Mouse (Mus musculus) adrenal gland, postnatal 36 days (tissue): ENCODE data around the gene Tspyl4. TPM values are rescaled to one million over a fixed set of nuclear protein-coding genes. Genes with fewer than 3 reads are reported as not detected.

Source experiments
- DNase-seq, 2 experiments: peaks; one replicate each; pipeline ENCODE4 v3.0.0; 2021; ENCODE audit warnings: mixed read lengths in 1 of 2
- total RNA-seq, 2 experiments: library from RNA; stranded (reverse); gene quantifications; 2 replicates each; pipeline ENCODE4 v1.2.3; 2021

The Tspyl4 gene
- total RNA-seq, 2 experiments from 2014 or later: 10.3 to 14.2 TPM

GRCm38 (mm10) chr10:34320809-34321208 lies 23.6 kb downstream of the Tspyl4 start:
- DNase-seq: no peak

GRCm38 (mm10) chr10:34326701-34327100 lies 29.5 kb downstream of the Tspyl4 start:
- no peak for DNase-seq

DNA sequence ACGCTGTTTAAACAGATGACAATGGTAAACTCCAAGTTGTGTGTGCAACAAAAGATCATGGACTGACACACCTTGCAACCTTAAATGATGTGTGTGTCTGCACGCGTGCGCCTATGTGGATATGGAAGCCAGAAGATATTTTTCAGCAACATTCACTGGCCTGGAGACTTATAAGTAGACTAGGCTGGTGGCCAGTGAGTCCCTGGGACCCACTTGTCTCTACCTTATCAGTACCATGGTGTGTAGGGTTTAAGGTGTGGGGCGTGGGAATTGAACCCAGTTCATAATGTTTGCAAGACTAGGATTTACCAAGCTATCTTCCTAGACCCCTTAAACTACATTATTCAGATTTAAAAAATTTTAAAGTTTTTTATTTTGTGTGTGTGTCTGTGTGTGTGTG lies 29.9 kb downstream of the Tspyl4 start:
- no peak for DNase-seq

DNA sequence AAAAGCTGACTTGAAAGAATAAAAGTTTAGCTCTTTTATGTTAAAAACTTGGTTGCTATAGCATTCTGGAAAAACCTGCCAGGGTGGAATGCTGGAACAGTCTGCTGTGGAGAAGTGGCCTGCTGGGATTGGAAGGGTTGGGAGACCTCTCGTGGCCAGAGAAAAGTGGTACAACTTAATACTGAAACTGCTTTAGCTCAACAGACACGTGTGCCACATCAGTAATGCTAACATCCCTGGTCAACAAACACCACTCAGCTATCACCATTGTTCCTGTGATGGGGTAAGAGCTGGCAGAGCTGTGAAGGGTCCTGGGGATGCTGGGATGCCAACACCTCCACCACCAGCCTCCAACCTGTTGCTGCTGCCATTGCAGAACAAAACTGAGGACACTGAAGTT lies 31.1 kb downstream of the Tspyl4 start:
- DNase-seq: peak; percentile 17 to 50

- DNase-seq: no peak
Observed at GRCm38 (mm10) chr10:34341014-34341413, 43.8 kb downstream of the Tspyl4 start.

DNA sequence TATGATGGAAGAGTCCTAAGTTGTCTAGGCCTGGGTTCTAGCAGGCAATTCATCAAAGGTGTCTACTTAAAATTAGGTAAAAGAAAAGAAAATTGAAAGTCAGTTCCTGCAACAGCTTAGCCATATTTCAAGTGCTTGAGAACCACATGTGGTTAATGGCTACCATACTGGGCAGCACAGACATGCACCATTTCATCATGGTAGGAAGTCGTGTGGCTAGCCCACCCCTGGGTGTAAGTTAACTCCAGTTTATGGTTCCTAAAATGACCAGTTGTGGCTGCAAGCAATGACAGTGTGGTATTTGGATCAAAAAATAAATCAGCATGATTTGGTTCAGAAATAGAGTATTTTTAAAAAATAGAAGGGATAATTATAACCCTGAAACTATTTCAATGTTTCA lies 44.6 kb downstream of the Tspyl4 start:
- DNase-seq: no peak

Other genes starting within 250 kb of the Tspyl4 start
- gene Calhm5, start 200.9 kb upstream of the Tspyl4 start, total RNA-seq: under 1 TPM; 0.23 to 0.26 TPM
- gene Calhm6, start 169.5 kb upstream of the Tspyl4 start, total RNA-seq: under 1 TPM; 0.66 to 0.76 TPM
- 10 to 100 TPM in 1 of 2 experiments, 1 to 10 TPM in 1; 8.2 to 14.2 TPM for gene Dse, start 89.7 kb upstream of the Tspyl4 start, total RNA-seq
- gene Tspyl1, start 15.3 kb upstream of the Tspyl4 start, total RNA-seq: 10 to 100 TPM; 63.9 to 66.2 TPM
- under 1 TPM; 0.10 TPM for gene Col10a1, start 92.5 kb downstream of the Tspyl4 start, total RNA-seq
- gene Nt5dc1, start 121.1 kb downstream of the Tspyl4 start, total RNA-seq: 10 to 100 TPM; 16.7 to 25.1 TPM
- gene Frk, start 186.0 kb downstream of the Tspyl4 start, total RNA-seq: 10 to 100 TPM; 13.1 to 16.6 TPM